Mouse (Mus musculus) urinary bladder, adult 18-20 months (tissue): ENCODE results near the gene Eef1a1.

Source experiments
- DNase-seq, 2 experiments: peaks; one replicate each; pipeline ENCODE4 v3.0.0; 2022; ENCODE audit warnings: low spot score in 2 of 2, mixed read lengths in 2 of 2

Eef1a1 gene

DNA sequence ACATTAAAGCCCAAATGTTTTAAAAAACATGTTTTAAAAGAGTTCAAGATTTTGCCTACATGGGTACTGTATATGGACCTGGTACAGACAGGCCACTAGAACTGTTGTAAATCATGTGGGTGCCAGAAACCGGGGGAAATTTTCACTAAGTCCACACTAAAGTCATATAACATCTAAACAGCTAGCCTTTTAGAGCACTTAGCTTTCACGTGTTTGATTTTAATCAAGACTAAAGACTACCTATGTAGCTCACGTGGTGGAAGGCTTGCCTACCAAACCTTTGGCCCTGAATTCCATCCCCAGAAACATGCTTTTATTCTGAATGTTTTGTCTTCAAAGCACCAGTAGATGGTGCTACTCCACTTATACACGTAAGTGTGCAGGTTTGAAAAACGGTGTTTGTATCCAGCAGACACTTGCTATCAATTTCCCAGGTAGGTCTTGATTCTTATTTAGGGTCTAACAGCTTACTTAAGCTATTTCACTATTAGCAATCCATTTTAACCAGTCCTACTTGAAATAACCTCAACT, 11.9 kb downstream of the Eef1a1 start:
- DNase-seq: no peak

GRCm38 (mm10) chr9:78476531-78477020, 12.4 kb downstream of the Eef1a1 start:
- no peak for DNase-seq

DNA sequence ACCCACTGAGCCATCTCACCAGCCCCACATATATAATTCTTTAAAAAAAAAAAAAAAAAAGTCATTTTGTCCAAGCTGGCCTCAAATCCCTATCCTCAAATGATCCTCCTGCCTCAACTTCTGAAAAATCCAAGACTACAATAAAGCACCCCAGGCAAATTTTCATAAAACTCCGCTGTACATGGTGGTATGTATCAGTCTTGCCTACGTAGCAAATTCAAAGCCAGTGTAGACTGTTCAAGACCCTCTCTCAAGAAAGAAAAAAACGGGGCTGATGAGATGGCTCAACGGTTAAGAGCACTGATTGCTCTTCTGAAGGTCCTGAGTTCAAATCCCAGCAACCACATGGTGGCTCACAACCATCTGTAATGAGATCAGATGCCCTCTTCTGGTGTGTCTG, 13.1 kb downstream of the Eef1a1 start:
- no peak for DNase-seq

DNA sequence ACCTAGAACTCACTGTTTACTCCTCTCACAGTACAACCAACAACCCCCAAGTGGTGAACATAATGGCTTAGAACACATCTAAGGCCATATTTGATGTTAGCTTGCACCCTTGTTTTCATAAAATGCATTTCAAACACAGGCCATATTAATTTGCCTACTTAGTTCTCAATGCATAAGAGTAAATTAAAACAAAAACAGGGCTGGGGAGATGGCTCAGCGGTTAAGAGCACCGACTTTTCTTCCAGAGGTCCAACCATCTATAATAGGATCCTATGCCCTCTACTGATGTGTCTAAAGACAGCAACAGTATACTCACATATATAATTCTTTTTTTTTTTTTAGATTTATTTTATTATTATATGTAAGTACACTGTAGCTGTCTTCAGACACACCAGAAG, 13.6 kb downstream of the Eef1a1 start:
- DNase-seq: no peak

DNA sequence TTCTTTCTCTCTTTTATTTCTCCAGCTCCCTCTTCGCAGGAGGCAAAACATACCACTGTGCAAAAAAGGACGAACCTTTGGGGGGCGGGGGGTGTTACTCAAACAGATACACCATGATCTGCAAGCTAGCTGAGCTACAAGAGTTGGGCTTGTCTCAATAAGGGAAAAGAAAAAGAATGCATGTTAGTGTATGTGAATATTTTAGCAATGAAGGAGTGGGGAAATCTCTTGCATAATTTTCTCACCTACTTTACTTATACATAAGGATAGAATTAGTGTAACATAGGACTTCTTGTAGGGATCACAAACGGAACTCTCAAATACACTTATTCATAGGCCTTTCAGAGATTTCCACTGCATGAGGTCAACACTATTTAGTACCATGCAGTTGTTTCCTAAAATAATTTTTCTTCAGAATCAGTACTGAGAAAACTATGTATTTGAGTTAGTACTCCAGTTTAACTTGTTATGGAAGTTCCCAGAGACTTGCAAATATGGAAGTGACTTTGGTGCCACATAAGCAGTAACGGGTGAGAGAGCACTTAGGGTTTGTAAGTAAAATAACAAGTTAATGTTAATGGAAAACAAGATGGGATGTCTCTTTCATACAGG, 14.1 kb downstream of the Eef1a1 start:
- DNase-seq: no peak

DNA sequence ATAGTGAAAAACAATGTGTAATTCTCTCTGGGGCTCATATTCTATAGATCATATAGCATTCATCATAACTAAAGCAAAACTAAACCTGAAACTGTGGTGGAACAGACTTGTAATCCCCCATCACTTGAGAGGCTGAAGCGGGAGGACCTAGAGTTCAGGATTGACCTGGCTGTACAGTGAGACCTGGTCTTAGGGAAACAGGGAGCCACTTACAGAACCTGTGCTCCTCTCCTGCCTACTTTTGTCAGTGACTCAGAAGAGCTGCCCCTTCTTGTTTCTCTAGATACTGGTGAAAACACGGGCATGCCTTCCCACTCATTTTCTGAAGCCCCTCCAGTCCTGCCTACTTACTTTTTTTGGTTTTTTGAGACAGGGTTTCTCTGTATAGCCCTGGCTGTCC, 14.7 kb downstream of the Eef1a1 start:
- DNase-seq: no peak

GRCm38 (mm10) chr9:78473588-78473987, 15.4 kb downstream of the Eef1a1 start:
- no peak for DNase-seq

- DNase-seq: no peak
These were observed 23.2 kb downstream of the Eef1a1 start for GRCm38 (mm10) chr9:78465725-78466124.

DNA sequence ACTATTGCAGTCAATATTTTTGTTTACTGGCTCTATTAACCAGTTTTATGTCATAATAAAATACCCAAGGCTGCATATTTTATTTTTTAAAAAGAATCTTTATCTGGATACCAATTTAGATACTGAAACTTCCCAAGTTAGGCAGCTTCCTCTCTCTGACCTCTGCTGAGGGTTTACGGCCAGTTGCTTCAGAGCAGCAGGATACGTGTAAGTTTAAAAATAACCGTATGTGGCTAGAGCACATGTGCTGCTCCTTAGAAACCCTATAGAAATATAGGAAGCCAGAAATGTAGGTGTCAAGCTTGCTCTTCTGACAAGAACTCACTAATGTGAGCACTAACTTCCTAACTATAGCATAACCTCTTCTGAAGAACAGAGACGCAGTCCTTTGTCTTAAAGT, 25.6 kb downstream of the Eef1a1 start:
- no peak for DNase-seq

GRCm38 (mm10) chr9:78457026-78457425, 31.9 kb downstream of the Eef1a1 start:
- DNase-seq: no peak

- DNase-seq: no peak
These were observed 37.6 kb downstream of the Eef1a1 start for GRCm38 (mm10) chr9:78451382-78451781.

- DNase-seq: no peak
These were observed 38.5 kb downstream of the Eef1a1 start for GRCm38 (mm10) chr9:78450404-78450803.

DNA sequence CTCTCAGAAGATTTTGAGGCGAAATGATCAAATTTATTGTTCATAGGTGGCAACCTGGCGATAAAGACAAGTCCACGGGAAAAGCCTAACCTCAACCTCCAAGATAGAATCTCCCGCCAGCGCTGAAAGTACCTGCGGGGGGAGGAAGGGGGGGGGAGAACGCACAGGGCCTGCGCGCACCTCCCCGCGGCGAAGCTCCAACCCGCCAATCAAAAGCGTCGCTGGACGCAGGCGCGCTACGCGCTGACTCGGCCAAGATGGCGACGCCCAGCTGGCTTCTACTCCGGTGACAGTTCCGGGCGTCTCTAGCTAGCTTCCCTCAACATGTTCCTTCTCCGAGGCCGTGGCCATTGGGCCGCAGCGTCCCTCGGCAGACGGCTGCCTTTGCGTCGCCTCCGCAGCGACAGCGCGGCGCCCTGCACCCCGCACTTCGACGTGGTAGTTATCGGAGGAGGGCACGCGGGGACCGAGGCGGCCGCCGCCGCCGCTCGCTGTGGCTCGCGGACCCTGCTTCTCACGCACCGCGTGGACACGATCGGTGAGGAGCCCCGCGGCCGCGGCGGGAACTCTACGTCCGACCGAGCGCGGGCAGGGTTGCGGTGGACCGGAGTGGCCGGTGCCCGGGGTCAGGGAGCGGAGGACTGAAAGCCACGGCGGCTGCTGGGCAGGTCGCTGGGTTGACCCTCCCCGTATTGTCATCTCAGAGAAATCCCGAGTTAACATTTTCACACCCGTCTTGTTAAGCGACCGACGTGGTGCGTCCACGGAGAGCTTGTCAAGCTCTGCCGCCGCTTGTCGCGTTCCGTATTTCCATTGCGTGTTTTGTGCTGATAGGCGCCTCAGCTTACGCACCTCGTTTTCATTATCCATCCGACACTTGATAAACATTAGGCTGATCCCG, 40.7 kb downstream of the Eef1a1 start, which contains the start of the genes Mto1 and Gm17324:
TSS of gene Mto1 (plus strand) at position 236 of the 901 bp plus-strand sequence.
TSS of gene Gm17324 (minus strand) at position 814 of the 901 bp plus-strand sequence.
- DNase-seq: peak; percentile 80 to 87

GRCm38 (mm10) chr9:78447606-78447972, 41.4 kb downstream of the Eef1a1 start:
- DNase-seq: no peak

- peak; percentile 46 to 62 for DNase-seq
These were observed 46.2 kb downstream of the Eef1a1 start, which contains the start of gene Cgas for GRCm38 (mm10) chr9:78442579-78443392. Cgas (minus strand) TSS chr9:78443237.

- DNase-seq: no peak
These were observed 46.7 kb downstream of the Eef1a1 start for GRCm38 (mm10) chr9:78442237-78442578.

GRCm38 (mm10) chr9:78439426-78439825, 49.5 kb downstream of the Eef1a1 start:
- no peak for DNase-seq

DNA sequence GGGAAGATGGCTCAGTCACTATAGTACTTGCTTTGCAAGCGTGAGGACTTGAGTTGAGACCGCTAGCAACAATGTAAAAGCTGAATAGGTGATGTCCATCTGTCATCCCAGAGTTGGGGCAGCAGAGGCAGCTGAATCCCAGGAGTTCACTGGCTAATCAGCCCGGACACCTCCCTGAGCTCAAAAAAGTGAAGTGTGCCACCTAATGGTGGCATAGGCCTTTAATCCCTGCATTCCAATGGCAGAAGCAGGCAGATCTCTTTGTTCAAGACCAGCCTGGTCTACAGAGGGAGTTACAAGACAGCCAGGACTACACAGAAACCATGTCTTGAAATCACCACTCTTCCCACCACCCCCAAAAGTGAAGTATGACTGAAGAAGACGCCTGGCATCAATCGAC, 56.5 kb downstream of the Eef1a1 start:
- DNase-seq: no peak

DNA sequence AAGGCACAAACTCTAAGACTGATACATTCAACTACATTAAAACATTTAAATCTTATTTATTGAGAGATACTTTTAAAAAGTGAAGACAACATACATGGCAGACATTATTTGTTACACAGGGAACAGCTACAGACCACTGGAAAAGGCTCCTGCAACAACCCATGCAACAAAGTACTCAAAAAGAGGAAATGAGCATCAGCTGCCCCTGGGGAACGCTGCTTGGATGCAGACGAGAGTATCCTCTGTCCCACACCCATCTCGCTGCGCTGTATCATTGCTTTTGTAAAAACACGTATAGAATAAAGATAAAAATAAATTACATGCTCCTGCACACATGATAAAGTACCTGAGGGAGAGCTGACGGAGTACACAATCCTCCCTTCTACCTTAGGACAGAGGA, 58.5 kb downstream of the Eef1a1 start:
- DNase-seq: no peak

DNA sequence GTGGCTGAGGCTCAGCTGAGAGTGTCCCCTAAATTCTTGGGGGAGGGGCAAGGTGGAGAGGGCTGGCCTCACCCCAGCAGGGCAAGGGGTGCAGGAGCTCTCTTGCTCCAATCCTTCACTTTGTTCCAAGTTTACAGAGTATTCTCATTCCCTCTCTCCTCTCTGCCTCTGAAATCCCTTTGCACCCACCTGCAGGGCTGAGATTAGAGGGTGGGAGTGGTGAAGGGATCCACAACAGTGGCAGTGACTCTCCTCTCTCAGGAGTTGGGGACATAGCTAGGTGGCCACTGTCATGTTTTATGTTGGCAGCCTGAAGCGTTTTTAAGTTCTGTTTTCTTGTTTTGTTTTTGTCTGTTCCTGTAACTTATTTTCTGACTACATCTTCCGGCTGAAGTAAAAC, 59.4 kb downstream of the Eef1a1 start:
- no peak for DNase-seq

- no peak for DNase-seq
These were observed 60.0 kb downstream of the Eef1a1 start for GRCm38 (mm10) chr9:78428870-78429432.
